Mouse (Mus musculus) ES-Bruce4 (cell line): ENCODE results near the gene Gkn2. TPM values are rescaled to one million over a fixed set of nuclear protein-coding genes. Genes with fewer than 3 reads are reported as not detected.

Experiments
- H3K27ac ChIP-seq: 2 replicates; pipeline ENCODE4 v1.5.1; 2012; ENCODE audit warnings: low read length, inconsistent platforms; ENCODE audit not compliant: insufficient read depth
- H3K27me3 ChIP-seq: 2 replicates; pipeline ENCODE4 v1.6.1; 2012; ENCODE audit warnings: mild to moderate bottlenecking, low read length, inconsistent platforms; ENCODE audit not compliant: control insufficient read depth, poor library complexity, insufficient read depth, severe bottlenecking
- H3K36me3 ChIP-seq: 2 replicates; pipeline ENCODE4 v1.6.1; 2012; ENCODE audit warnings: inconsistent platforms, mild to moderate bottlenecking, low read length, moderate library complexity; ENCODE audit not compliant: control insufficient read depth, poor library complexity, insufficient read depth, severe bottlenecking
- H3K4me1 ChIP-seq: one replicate; pipeline ENCODE4 v1.8.1; 2011; ENCODE audit warnings: low read length; ENCODE audit not compliant: control insufficient read depth, insufficient read depth
- H3K4me3 ChIP-seq: 2 replicates; pipeline ENCODE4 v1.5.1; 2011; ENCODE audit warnings: low read depth, mild to moderate bottlenecking, low read length
- H3K9ac ChIP-seq: 2 replicates; pipeline ENCODE4 v1.6.1; 2012; ENCODE audit warnings: low read depth, mild to moderate bottlenecking, inconsistent platforms; ENCODE audit not compliant: poor library complexity, severe bottlenecking
- H3K9me3 ChIP-seq: replicated peaks from 2 replicates; pipeline ENCODE4 v1.6.1; 2012; ENCODE audit warnings: mild to moderate bottlenecking, low read length, inconsistent platforms; ENCODE audit not compliant: control insufficient read depth, poor library complexity, insufficient read depth, severe bottlenecking
- CTCF ChIP-seq: IDR thresholded peaks from one replicate; pipeline ENCODE4 v1.8.1; 2011; ENCODE audit warnings: low read depth, low read length
- EP300 ChIP-seq: IDR thresholded peaks from 2 replicates; pipeline ENCODE4 v1.6.1; 2011; ENCODE audit warnings: low read depth, low read length; ENCODE audit not compliant: insufficient read depth
- POLR2A ChIP-seq: IDR thresholded peaks from one replicate; pipeline ENCODE4 v1.8.1; 2011; ENCODE audit warnings: low read length; ENCODE audit not compliant: insufficient read depth
- polyA plus RNA-seq: library from polyadenylated mRNA; stranded (reverse); fragments of >200 nt; gene quantifications from 2 replicates; pipeline ENCODE4 v1.2.4, GENCODE M21; 2011; ENCODE audit warnings: low read depth; ENCODE audit not compliant: missing spikeins, insufficient read depth, insufficient read length

Gene Gkn2
- polyA plus RNA-seq, 1 experiment = not detected

DNA sequence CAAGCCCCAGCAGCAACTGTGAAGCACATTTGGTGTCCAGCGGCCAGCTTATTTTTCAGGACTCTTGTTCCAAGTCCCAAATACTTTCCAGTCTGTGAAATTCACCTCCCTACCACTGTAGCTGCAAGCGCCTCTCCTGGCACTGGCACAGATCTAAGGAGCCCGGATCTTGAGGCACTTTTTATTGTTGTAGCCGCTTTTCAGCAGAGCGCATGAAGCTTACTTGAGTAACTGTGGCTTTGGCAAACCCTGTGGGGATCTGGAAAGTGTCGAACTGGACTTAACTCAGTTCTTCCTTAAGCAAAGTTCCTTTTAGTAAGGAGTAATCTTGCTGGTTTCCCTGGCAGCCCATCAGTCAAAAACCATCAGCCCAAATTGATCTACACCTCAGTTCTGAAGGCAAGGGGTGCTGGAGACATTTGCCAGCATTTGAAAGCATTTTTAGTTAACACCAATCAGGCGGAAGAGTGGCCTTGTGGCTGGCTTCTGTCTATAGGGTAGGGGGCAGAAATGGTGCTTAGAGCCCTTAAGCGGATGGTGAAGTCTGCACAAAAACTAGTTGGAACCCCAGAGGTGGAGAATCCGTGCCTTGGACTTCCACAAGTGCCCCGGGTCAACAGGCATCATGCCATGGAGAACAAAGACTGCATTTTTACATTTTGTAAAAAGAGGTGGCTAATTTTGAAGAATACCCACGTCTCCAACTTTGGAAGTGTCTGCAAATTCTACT lies 38.6 kb upstream of the Gkn2 start:
- TF ChIP-seq POLR2A = no peak
- TF ChIP-seq EP300 = no peak
- no peak for TF ChIP-seq CTCF
- Histone ChIP-seq H3K4me1 (no peaks in the 10 kb centered on the region), H3K36me3 (no peaks in the 10 kb centered on the region), H3K27me3 (peaks cover 5% of the 10 kb centered on the region; the same call in 1 of the 2 replicates), H3K4me3 (peak overlapping the region; percentile 78), H3K9me3 (no peaks in the 10 kb centered on the region), H3K9ac (peak overlapping the region; percentile 66), H3K27ac (no peak overlapping the region)

DNA sequence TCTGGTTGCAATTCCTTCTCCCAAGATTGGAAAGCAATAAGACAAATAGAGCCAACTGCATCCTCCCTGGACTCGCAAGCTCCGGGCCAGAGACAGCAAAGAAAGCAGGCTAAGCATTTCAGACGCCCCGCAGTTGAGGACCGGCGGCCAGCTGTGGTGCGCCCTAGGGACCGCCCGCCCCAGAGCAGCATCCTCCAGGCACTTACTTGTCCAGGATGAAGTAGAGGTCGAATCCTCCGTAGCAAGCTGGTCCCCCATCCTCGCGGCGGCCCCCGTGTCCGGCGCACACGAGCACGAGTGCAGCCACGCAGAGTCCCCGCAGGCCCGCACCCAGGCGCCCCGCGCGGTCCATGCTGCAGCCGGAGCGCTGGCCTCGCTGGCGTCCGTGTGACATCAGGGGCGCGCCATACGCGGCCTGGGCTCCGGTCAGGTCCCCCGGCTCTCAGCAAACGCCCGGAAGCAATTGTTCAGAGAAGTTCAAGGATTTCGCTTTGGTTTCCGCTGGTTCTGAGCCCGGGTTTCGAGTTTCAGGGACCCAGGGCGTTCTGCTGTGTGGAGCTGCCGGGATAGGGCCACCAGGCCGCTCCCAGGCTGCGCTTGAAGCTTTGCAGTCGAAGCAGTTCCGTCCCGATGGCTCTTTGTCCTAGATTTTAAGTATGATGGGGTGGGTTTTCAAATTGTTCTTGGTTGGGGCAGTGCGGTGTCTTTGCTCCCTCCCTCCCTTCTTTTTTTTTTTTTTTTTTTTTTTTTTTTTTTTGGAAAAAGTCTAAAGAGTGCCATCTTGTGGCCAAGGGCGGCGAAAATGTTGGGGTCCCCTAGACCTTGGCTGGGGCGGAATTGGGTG lies 37.8 kb upstream of the Gkn2 start, which contains the start of gene Antxr1:
Gene Antxr1, minus strand, starts transcription at position 731 of the 844 bp plus-strand sequence.
- H3K4me1 ChIP-seq = no peaks in the 10 kb centered on the region
- TF ChIP-seq CTCF (peak; percentile 14), EP300 (no peak)
- H3K27ac ChIP-seq = no peak within 1 kb of the TSS
- H3K36me3 ChIP-seq = no peaks in the 10 kb centered on the region
- peaks cover 5% of the 10 kb centered on the region; the same call in 1 of the 2 replicates for H3K27me3 ChIP-seq
- H3K9me3 ChIP-seq = no peaks in the 10 kb centered on the region
- peak within 1 kb of the TSS; percentile 78 for H3K4me3 ChIP-seq
- peak within 1 kb of the TSS; percentile 66 for H3K9ac ChIP-seq

DNA sequence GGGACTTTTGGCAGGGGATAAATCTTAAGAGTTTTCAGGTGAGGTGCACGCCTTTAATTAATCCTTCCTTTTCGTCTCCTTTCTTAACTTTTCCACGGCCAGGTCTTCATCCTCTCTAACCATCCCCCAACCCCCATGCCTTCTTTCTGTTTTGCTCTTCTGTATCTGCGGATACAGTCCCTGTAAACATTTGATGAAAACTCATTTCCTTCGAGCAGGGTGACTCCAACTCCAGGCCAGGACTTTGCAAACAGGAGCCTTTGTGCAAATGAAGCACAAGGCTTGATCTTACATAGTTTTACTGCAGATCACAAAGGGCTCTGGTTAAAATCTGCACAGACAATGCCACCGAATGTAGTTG lies 37.2 kb upstream of the Gkn2 start:
- Histone ChIP-seq H3K9me3 (no peaks in the 10 kb centered on the region), H3K9ac (peak overlapping the region; percentile 66; the same call in 1 of the 2 replicates), H3K36me3 (no peaks in the 10 kb centered on the region), H3K4me3 (no peak overlapping the region), H3K27me3 (peaks cover 5% of the 10 kb centered on the region; the same call in 1 of the 2 replicates), H3K27ac (no peak overlapping the region), H3K4me1 (no peaks in the 10 kb centered on the region)
- TF ChIP-seq POLR2A = no peak
- TF ChIP-seq CTCF = no peak
- TF ChIP-seq EP300 = no peak

DNA sequence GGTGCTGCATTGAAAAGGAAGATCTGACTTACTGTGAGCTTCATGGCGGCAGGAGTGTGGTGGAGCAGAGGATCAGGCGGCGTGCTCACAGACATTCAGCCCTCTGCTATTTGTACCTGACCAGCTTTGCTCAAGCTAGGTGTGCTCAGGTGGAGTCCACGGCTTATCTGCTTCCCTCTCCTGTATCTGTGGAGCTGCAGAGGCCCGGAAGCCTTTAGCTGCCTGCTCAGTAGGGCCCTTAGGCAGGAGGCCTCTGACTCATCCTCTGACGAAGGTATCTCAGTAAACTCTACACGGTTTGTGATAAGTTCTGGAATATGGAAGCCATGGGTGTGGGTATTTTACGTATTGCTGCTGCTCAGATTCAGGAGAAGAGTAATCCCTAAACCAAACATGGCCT lies 22.3 kb upstream of the Gkn2 start, which contains the start of gene Gkn1:
Gene Gkn1, minus strand, starts transcription at position 114 of the 400 bp plus-strand sequence.
- Histone ChIP-seq H3K9me3 (no peaks in the 10 kb centered on the region), H3K27ac (no peak within 1 kb of the TSS), H3K4me1 (no peaks in the 10 kb centered on the region), H3K27me3 (no peaks in the 10 kb centered on the region), H3K36me3 (no peaks in the 10 kb centered on the region), H3K4me3 (no peak within 1 kb of the TSS), H3K9ac (no peak within 1 kb of the TSS)
- TF ChIP-seq EP300 (no peak), POLR2A (no peak)

DNA sequence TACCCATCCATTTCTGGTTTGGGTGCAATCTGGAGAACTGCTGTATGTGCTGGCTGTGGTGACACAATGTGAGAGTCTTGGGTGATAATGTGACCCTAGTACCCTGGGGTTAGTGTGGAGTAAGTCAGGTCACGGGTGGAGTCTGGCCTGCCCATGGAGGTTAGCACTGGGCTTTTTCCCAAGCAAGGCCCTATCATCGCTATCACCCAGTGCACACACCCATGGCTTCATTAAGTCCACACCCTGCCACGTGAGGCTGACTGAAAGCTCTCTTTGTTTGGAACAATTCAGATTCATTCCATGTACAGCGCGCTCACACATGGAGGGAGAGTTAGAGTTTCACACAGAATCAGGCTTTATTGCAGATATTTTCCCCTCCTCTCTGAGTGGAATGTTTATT lies 18.7 kb upstream of the Gkn2 start:
- H3K4me1 ChIP-seq = no peaks in the 10 kb centered on the region
- TF ChIP-seq POLR2A (no peak), CTCF (no peak), EP300 (no peak)
- no peaks in the 10 kb centered on the region for H3K36me3 ChIP-seq
- no peak overlapping the region for H3K9ac ChIP-seq
- no peaks in the 10 kb centered on the region for H3K9me3 ChIP-seq
- no peaks in the 10 kb centered on the region for H3K27me3 ChIP-seq
- no peak overlapping the region for H3K4me3 ChIP-seq
- no peak overlapping the region for H3K27ac ChIP-seq

GRCm38 (mm10) chr6:87369223-87369622 lies 3.9 kb upstream of the Gkn2 start:
- Histone ChIP-seq H3K9ac (no peak overlapping the region), H3K9me3 (no peaks in the 10 kb centered on the region), H3K36me3 (no peaks in the 10 kb centered on the region), H3K4me1 (no peaks in the 10 kb centered on the region), H3K27ac (no peak overlapping the region), H3K27me3 (no peaks in the 10 kb centered on the region), H3K4me3 (no peak overlapping the region)
- TF ChIP-seq EP300 = no peak
- TF ChIP-seq CTCF = no peak
- TF ChIP-seq POLR2A = no peak
